Mouse (Mus musculus) embryonic facial prominence, embryonic 10.5 days (tissue): ENCODE measurements around the gene Oca2. TPM values are rescaled to one million over a fixed set of nuclear protein-coding genes. Genes with fewer than 3 reads are reported as not detected.

Source experiments
- polyA plus RNA-seq: library from polyadenylated mRNA; unstranded; fragments of >200 nt; fragmentation: Nextera tagmentation; extraction: Ambion mirVana; gene quantifications from 2 replicates; pipeline ENCODE4 v1.2.1, GENCODE M21; 2016

The Oca2 gene
- polyA plus RNA-seq, 1 experiment from 2014 or later = 0.49 TPM

Other genes with a start within 250 kb of the Oca2 start
- 7.4 and 7.5 TPM in 2 replicates for gene Nipa1, start 219.8 kb upstream of the Oca2 start, polyA plus RNA-seq
- 21.0 and 22.1 TPM in 2 replicates for gene Herc2, start 189.6 kb upstream of the Oca2 start, polyA plus RNA-seq